Comparison of ENCODE assay signal across 20 mouse cellular contexts in genomic region chr5:148027985-148028384, GRCm38 (mm10).
DNase-seq lines count a peak whose midpoint lies in the region; ATAC-seq and TF ChIP-seq lines count a peak whose summit lies in the region.
"Had no signal": no experiment of that assay in that cellular context is flagged by ENCODE, and none has a peak within 500 bp of the region (broad histone marks: within the 10 kb centered on the region; RNA-seq: fewer than 3 reads in every experiment).

No protein-coding gene starts in this region.

- no peaks in the 10 kb centered on the region for H3K36me3 ChIP-seq in E14TG2a.4 (ENCODE audit: insufficient read depth, low read length)
- H3K36me3 ChIP-seq: embryonic facial prominence, embryonic 13.5 days; forebrain, embryonic 15.5 days; hindbrain, embryonic 13.5 days; limb, embryonic 12.5 days; lung, embryonic 15.5 days had no signal

- H3K9me3 ChIP-seq in E14TG2a.4 (ENCODE audit: low read length): no peaks in the 10 kb centered on the region
- H3K9me3 ChIP-seq: embryonic facial prominence, embryonic 13.5 days; forebrain, embryonic 15.5 days; hindbrain, embryonic 13.5 days; limb, embryonic 12.5 days; lung, embryonic 15.5 days had no signal

- H3K27me3 ChIP-seq in E14TG2a.4 (ENCODE audit: insufficient read depth, low read length): no peaks in the 10 kb centered on the region
- H3K27me3 ChIP-seq: embryonic facial prominence, embryonic 13.5 days; forebrain, embryonic 15.5 days; hindbrain, embryonic 13.5 days; limb, embryonic 12.5 days; lung, embryonic 15.5 days had no signal

- ATAC-seq in cerebellum, adult (ENCODE audit: insufficient number of reproducible peaks, low FRiP score, low TSS enrichment): no peak
- ATAC-seq in activated CD4-positive, CD25-positive, alpha-beta regulatory T cell, adult 4 months: no peak
- ATAC-seq: forebrain, embryonic 15.5 days; inflammation-experienced regulatory T-cells, adult 6 months had no signal

- peak overlapping the region; percentile 68 for H3K4me3 ChIP-seq in E14TG2a.4 (replicated peaks; ENCODE audit: low read length)
- H3K4me3 ChIP-seq: embryonic facial prominence, embryonic 13.5 days; forebrain, embryonic 15.5 days; hindbrain, embryonic 13.5 days; limb, embryonic 12.5 days; lung, embryonic 15.5 days; myocyte had no signal

- no peak for TF ChIP-seq CTCF in E14TG2a.4 (conservative IDR thresholded peaks at IDR 0.05; ENCODE audit: low read length)

- DNase-seq in cerebellum, adult 11 months: peak; percentile 28
- peak; percentile 5 for DNase-seq in gastrocnemius, postnatal 10 days
- DNase-seq in gastrocnemius, postnatal 25 days: no peak
- DNase-seq in cerebellum, postnatal 25 days: peak; percentile 25 to 41
- no peak for DNase-seq in yolk sac, embryonic 10.5 days (ENCODE audit: low spot score)
- DNase-seq: adrenal gland, postnatal 10 days; kidney, adult 2 months; kidney, postnatal 10 days; midbrain, embryonic 14.5 days; thymus, postnatal 4 days had no signal

- H3K4me1 ChIP-seq in E14TG2a.4 (replicated peaks; ENCODE audit: low read depth, low read length): peaks cover 26% of the 10 kb centered on the region
- H3K4me1 ChIP-seq: forebrain, embryonic 15.5 days; lung, embryonic 15.5 days had no signal

Comparison
In these comparisons a context has a peak if more than half of its experiments do, and no peak if none do; other contexts are left out.
1. DNase-seq: peak in cerebellum, adult 11 months (single experiment), gastrocnemius, postnatal 10 days (single experiment) and cerebellum, postnatal 25 days (2 of 2); none in gastrocnemius, postnatal 25 days (single experiment) and yolk sac, embryonic 10.5 days (single experiment).